Mouse (Mus musculus): ENCODE results near the gene Pcbd1. TPM values are rescaled to one million over a fixed set of nuclear protein-coding genes. Genes with fewer than 3 reads are reported as not detected.
"Not testable (repeated sequence)": the region's sequence is repeated elsewhere in the genome, so short reads cannot be mapped to it uniquely, and the experiment has no call there.

Pcbd1 gene
- polyA plus RNA-seq, 1 experiment from 2014 or later = 165 TPM

DNA sequence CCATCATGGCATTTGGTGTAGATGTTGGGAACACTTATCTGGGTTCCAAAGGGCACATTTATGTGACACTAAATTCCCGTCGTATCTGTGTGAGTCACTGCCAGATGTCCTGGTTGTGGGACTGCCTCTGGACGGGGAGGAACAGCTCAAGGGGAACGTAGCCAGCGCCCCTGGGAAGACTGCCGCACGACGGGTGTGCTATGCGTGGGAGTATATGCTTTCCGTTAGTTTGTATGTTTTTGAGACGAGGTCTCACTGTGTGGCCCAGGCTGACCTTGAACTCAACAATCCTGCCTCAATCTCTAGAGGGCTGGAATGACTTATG is 8.2 kb upstream of the Pcbd1 start:
- peak; percentile 59 for ATAC-seq (replicated peaks; ENCODE audit: low FRiP score, low TSS enrichment, low read depth)
- Histone ChIP-seq H3K4me1 (replicated peaks; ENCODE audit: control insufficient read depth, insufficient read depth, low read length) (peaks cover 9% of the 10 kb centered on the region), H3K4me3 (ENCODE audit: low read depth, low read length) (no peak overlapping the region), H3K36me3 (ENCODE audit: control insufficient read depth, insufficient read depth, low read length) (no peaks in the 10 kb centered on the region), H3K4me2 (ENCODE audit: low read length) (no peak overlapping the region; the same call in 1 of the 2 replicates), H3K9ac (ENCODE audit: low read length) (no peak overlapping the region), H3K9me3 (ENCODE audit: control insufficient read depth, low read length) (no peaks in the 10 kb centered on the region), H3K27ac (ENCODE audit: low read depth) (no peak overlapping the region), H3K27me3 (replicated peaks; ENCODE audit: control insufficient read depth, insufficient read depth, low read length) (no peaks in the 10 kb centered on the region)
- DNase-seq (ENCODE audit: low spot score) = no peak
- WGBS = 62% methylated on average over 11 of the region's 11 CpGs

DNA sequence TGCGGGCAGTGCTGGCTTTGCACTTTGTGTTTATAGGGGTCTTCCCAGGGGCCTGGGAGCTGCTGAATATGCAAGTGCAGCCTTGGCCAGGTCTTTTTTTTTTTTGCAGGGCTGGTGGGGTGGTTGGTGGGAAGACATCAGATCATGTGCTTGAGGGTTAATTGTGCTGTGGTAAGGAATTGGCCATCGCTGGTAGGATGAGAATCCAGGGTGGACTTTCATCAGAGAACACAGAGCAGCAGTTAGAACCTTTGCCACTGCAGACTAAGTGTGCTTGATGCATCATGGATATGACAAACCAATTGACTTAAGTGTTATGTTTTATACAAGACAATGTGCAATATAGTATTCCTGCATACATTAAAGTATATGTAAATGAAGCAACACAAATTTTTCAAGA is 3.8 kb upstream of the Pcbd1 start:
- no peak overlapping the region for H3K27ac ChIP-seq (ENCODE audit: low read depth)
- H3K36me3 ChIP-seq (ENCODE audit: control insufficient read depth, insufficient read depth, low read length) = no peaks in the 10 kb centered on the region
- no peak overlapping the region for H3K4me3 ChIP-seq (ENCODE audit: low read depth, low read length)
- WGBS = 70% methylated on average over 2 of the region's 2 CpGs
- no peaks in the 10 kb centered on the region for H3K27me3 ChIP-seq (replicated peaks; ENCODE audit: control insufficient read depth, insufficient read depth, low read length)
- no peak for ATAC-seq (replicated peaks; ENCODE audit: low FRiP score, low TSS enrichment, low read depth)
- H3K4me1 ChIP-seq (replicated peaks; ENCODE audit: control insufficient read depth, insufficient read depth, low read length) = peaks cover 11% of the 10 kb centered on the region
- H3K4me2 ChIP-seq (ENCODE audit: low read length) = no peak overlapping the region
- H3K9me3 ChIP-seq (ENCODE audit: control insufficient read depth, low read length) = no peaks in the 10 kb centered on the region
- no peak overlapping the region for H3K9ac ChIP-seq (ENCODE audit: low read length)
- DNase-seq (ENCODE audit: low spot score) = no peak

DNA sequence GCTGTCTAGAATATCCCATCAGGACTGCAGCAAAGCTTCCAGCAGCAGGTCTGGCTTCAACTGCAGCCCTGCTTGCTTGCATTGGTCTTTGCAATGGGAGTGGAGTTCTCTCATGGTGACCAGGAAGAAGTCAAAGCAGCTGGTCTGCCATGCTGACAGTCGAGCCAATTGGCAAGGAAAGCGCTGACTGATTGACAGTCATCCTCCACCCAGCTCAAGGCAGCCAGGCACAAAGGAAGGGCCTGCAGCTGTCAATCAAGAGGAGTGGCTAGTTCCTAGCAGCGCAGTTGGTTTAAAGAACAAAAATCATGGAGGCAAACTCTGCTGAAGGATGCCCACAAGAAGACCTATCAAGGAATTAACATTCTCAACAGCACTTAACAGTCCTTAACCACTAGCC is 2.6 kb upstream of the Pcbd1 start:
- H3K4me1 ChIP-seq (replicated peaks; ENCODE audit: control insufficient read depth, insufficient read depth, low read length) = peaks cover 9% of the 10 kb centered on the region; the same call in 1 of the 2 replicates

GRCm38 (mm10) chr10:61088468-61088867 is 663 bp upstream of the Pcbd1 start:
- H3K9me3 ChIP-seq (ENCODE audit: control insufficient read depth, low read length) = no peaks in the 10 kb centered on the region
- H3K27ac ChIP-seq (ENCODE audit: low read depth) = no peak overlapping the region
- ATAC-seq (replicated peaks; ENCODE audit: low FRiP score, low TSS enrichment, low read depth) = no peak
- peaks cover 9% of the 10 kb centered on the region; the same call in 1 of the 2 replicates for H3K4me1 ChIP-seq (replicated peaks; ENCODE audit: control insufficient read depth, insufficient read depth, low read length)
- no peak overlapping the region for H3K4me2 ChIP-seq (ENCODE audit: low read length)
- H3K36me3 ChIP-seq (ENCODE audit: control insufficient read depth, insufficient read depth, low read length) = no peaks in the 10 kb centered on the region
- WGBS = 77% methylated on average over 3 of the region's 3 CpGs
- H3K27me3 ChIP-seq (replicated peaks; ENCODE audit: control insufficient read depth, insufficient read depth, low read length) = no peaks in the 10 kb centered on the region
- H3K9ac ChIP-seq (ENCODE audit: low read length) = no peak overlapping the region
- no peak overlapping the region for H3K4me3 ChIP-seq (ENCODE audit: low read depth, low read length)
- DNase-seq (ENCODE audit: low spot score) = no peak

More for the DNA sequence above, 2.6 kb upstream of the Pcbd1 start:
- WGBS = 55% methylated on average over 3 of the region's 3 CpGs
- H3K36me3 ChIP-seq (ENCODE audit: control insufficient read depth, insufficient read depth, low read length) = no peaks in the 10 kb centered on the region
- H3K9me3 ChIP-seq (ENCODE audit: control insufficient read depth, low read length) = no peaks in the 10 kb centered on the region
- DNase-seq (ENCODE audit: low spot score) (no peak), ATAC-seq (replicated peaks; ENCODE audit: low FRiP score, low TSS enrichment, low read depth) (no peak)
- no peak overlapping the region for H3K4me3 ChIP-seq (ENCODE audit: low read depth, low read length)
- H3K9ac ChIP-seq (ENCODE audit: low read length) = no peak overlapping the region
- H3K27ac ChIP-seq (ENCODE audit: low read depth) = no peak overlapping the region
- H3K4me2 ChIP-seq (ENCODE audit: low read length) = no peak overlapping the region
- no peaks in the 10 kb centered on the region for H3K27me3 ChIP-seq (replicated peaks; ENCODE audit: control insufficient read depth, insufficient read depth, low read length)

- no peak overlapping the region for H3K4me3 ChIP-seq (ENCODE audit: low read depth, low read length)
- H3K4me2 ChIP-seq (ENCODE audit: low read length) = no peak overlapping the region
- DNase-seq (ENCODE audit: low spot score) (no peak), ATAC-seq (replicated peaks; ENCODE audit: low FRiP score, low TSS enrichment, low read depth) (no peak)
- H3K9me3 ChIP-seq (ENCODE audit: control insufficient read depth, low read length) = no peaks in the 10 kb centered on the region
- H3K27me3 ChIP-seq (replicated peaks; ENCODE audit: control insufficient read depth, insufficient read depth, low read length) = no peaks in the 10 kb centered on the region
- H3K9ac ChIP-seq (ENCODE audit: low read length) = no peak overlapping the region
- 77% methylated on average over 6 of the region's 6 CpGs for WGBS
- H3K27ac ChIP-seq (ENCODE audit: low read depth) = no peak overlapping the region
- peaks cover 9% of the 10 kb centered on the region; the same call in 1 of the 2 replicates for H3K4me1 ChIP-seq (replicated peaks; ENCODE audit: control insufficient read depth, insufficient read depth, low read length)
- H3K36me3 ChIP-seq (ENCODE audit: control insufficient read depth, insufficient read depth, low read length) = peaks cover 11% of the 10 kb centered on the region; the same call in 1 of the 2 replicates
Measured at GRCm38 (mm10) chr10:61091866-61092265, 2.7 kb downstream of the Pcbd1 start.

DNA sequence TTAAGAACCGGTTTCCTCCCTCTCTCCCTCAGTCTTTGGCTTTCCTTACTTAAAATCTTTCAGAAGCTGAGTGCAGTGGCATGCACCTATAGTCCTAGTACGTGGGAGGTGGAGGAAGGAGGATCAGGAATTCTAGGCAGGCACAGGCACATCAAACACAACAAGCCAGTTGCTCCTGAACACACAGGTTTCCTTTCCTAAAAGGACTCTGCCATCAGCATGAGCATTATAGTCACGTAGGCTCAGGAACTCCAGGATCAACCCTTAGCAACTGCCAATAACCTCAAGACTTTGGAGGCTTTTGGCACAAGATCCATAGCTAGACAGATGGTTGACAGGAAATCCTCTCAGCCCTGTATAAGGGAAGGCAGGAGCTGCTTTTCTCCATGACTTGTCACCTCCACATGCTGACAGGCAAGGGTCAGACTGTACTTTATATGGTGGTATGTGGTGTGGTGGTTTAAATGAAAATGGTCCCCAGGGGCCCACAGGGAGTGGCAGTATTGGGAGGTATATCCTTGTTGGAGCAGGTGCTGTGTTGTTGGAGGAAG is 14.5 kb downstream of the Pcbd1 start:
- H3K4me1 ChIP-seq (replicated peaks; ENCODE audit: control insufficient read depth, insufficient read depth, low read length) = no peaks in the 10 kb centered on the region
- peaks cover 99% of the 10 kb centered on the region for H3K36me3 ChIP-seq (ENCODE audit: control insufficient read depth, insufficient read depth, low read length)
- no peaks in the 10 kb centered on the region for H3K9me3 ChIP-seq (ENCODE audit: control insufficient read depth, low read length)
- no peak overlapping the region for H3K27ac ChIP-seq (ENCODE audit: low read depth)
- H3K27me3 ChIP-seq (replicated peaks; ENCODE audit: control insufficient read depth, insufficient read depth, low read length) = no peaks in the 10 kb centered on the region
- no peak overlapping the region for H3K4me2 ChIP-seq (ENCODE audit: low read length)
- 91% methylated on average over 3 of the region's 3 CpGs for WGBS
- H3K4me3 ChIP-seq (ENCODE audit: low read depth, low read length) = no peak overlapping the region
- ATAC-seq (replicated peaks; ENCODE audit: low FRiP score, low TSS enrichment, low read depth) = no peak
- DNase-seq (ENCODE audit: low spot score) = no peak
- no peak overlapping the region for H3K9ac ChIP-seq (ENCODE audit: low read length)

- H3K4me2 ChIP-seq (ENCODE audit: low read length) = no peak overlapping the region
- H3K4me1 ChIP-seq (replicated peaks; ENCODE audit: control insufficient read depth, insufficient read depth, low read length) = no peaks in the 10 kb centered on the region
- ATAC-seq (replicated peaks; ENCODE audit: low FRiP score, low TSS enrichment, low read depth) (no peak), DNase-seq (ENCODE audit: low spot score) (no peak)
- peaks cover 63% of the 10 kb centered on the region for H3K36me3 ChIP-seq (ENCODE audit: control insufficient read depth, insufficient read depth, low read length)
- WGBS = 92% methylated on average over 2 of the region's 2 CpGs
- H3K4me3 ChIP-seq (ENCODE audit: low read depth, low read length) = no peak overlapping the region
- H3K27me3 ChIP-seq (replicated peaks; ENCODE audit: control insufficient read depth, insufficient read depth, low read length) = no peaks in the 10 kb centered on the region
- no peak overlapping the region for H3K27ac ChIP-seq (ENCODE audit: low read depth)
- H3K9me3 ChIP-seq (ENCODE audit: control insufficient read depth, low read length) = no peaks in the 10 kb centered on the region
- H3K9ac ChIP-seq (ENCODE audit: low read length) = no peak overlapping the region
Measured at GRCm38 (mm10) chr10:61114246-61114720, 25.2 kb downstream of the Pcbd1 start.

GRCm38 (mm10) chr10:61121732-61122131 is 32.6 kb downstream of the Pcbd1 start:
- H3K4me1 ChIP-seq (replicated peaks; ENCODE audit: control insufficient read depth, insufficient read depth, low read length); H3K4me2 ChIP-seq (ENCODE audit: low read length); H3K9me3 ChIP-seq (ENCODE audit: control insufficient read depth, low read length); H3K9ac ChIP-seq (ENCODE audit: low read length); ATAC-seq (replicated peaks; ENCODE audit: low FRiP score, low TSS enrichment, low read depth); H3K4me3 ChIP-seq (ENCODE audit: low read depth, low read length); H3K27me3 ChIP-seq (replicated peaks; ENCODE audit: control insufficient read depth, insufficient read depth, low read length); DNase-seq (ENCODE audit: low spot score); H3K27ac ChIP-seq (ENCODE audit: low read depth): not testable (repeated sequence)
- H3K36me3 ChIP-seq (ENCODE audit: control insufficient read depth, insufficient read depth, low read length) = peaks cover 25% of the 10 kb centered on the region
- WGBS = 87% methylated on average over 4 of the region's 4 CpGs

DNA sequence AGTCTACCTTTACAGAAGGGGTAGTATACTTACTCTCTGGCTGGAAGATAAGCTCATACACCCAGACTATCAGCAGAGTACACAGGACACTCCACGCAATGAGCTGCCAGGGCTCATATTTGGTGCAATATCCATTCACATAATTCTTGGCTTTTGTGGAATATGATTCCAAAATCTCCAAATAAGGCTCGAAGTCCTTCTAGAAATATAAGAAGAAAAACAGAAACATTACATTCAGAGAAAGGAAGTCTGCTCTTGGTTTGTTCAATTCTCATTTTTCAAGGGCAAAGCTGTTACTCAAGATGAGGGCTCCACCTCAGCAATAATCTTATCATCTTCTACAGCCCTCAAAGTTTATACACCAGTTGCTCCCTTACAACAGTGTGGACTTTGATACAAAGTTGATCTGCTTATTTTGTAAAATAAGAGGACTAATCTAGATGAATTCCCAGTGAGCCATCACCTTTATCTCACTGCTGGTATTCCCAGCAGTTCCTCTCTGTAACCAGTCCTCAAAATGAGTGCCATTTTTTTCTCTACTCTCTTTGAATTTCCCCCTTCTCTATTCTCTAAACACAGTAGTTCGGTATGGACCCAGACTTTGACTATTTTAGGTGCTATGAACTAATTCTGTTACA is 34.3 kb downstream of the Pcbd1 start:
- peaks cover 15% of the 10 kb centered on the region for H3K36me3 ChIP-seq (ENCODE audit: control insufficient read depth, insufficient read depth, low read length)
- no peak overlapping the region for H3K4me3 ChIP-seq (ENCODE audit: low read depth, low read length)
- H3K27ac ChIP-seq (ENCODE audit: low read depth) = no peak overlapping the region
- no peaks in the 10 kb centered on the region for H3K4me1 ChIP-seq (replicated peaks; ENCODE audit: control insufficient read depth, insufficient read depth, low read length)
- ATAC-seq (replicated peaks; ENCODE audit: low FRiP score, low TSS enrichment, low read depth) (no peak; the same call in 1 of the 2 replicates), DNase-seq (ENCODE audit: low spot score) (no peak)
- H3K9me3 ChIP-seq (ENCODE audit: control insufficient read depth, low read length) = no peaks in the 10 kb centered on the region; the same call in 1 of the 2 replicates
- no peak overlapping the region for H3K9ac ChIP-seq (ENCODE audit: low read length)
- no peak overlapping the region for H3K4me2 ChIP-seq (ENCODE audit: low read length)
- no peaks in the 10 kb centered on the region for H3K27me3 ChIP-seq (replicated peaks; ENCODE audit: control insufficient read depth, insufficient read depth, low read length)
- WGBS = 81% methylated on average over 3 of the region's 3 CpGs

Measured in intestine, embryonic 14.5 days (tissue).